Mouse (Mus musculus): ENCODE measurements around the gene Col1a2. TPM values are rescaled to one million over a fixed set of nuclear protein-coding genes. Genes with fewer than 3 reads are reported as not detected.

Gene Col1a2
- polyA plus RNA-seq, 1 experiment from 2014 or later = 2,269 TPM

GRCm38 (mm10) chr6:4521031-4521430 lies 16.4 kb downstream of the Col1a2 start:
- no peak for ATAC-seq (ENCODE audit: insufficient number of reproducible peaks, low FRiP score, low TSS enrichment, low read depth)

GRCm38 (mm10) chr6:4528439-4528838 lies 23.8 kb downstream of the Col1a2 start:
- H3K4me1 ChIP-seq = no peaks in the 10 kb centered on the region
- WGBS = 77% methylated on average over 7 of the region's 7 CpGs
- peaks cover 78% of the 10 kb centered on the region for H3K36me3 ChIP-seq

More at GRCm38 (mm10) chr6:4521031-4521430, 16.4 kb downstream of the Col1a2 start:
- Histone ChIP-seq H3K36me3 (peaks cover 74% of the 10 kb centered on the region), H3K27me3 (no peaks in the 10 kb centered on the region), H3K9ac (no peak overlapping the region), H3K9me3 (replicated peaks) (no peaks in the 10 kb centered on the region), H3K27ac (replicated peaks) (peak overlapping the region; percentile 72), H3K4me1 (peaks cover 8% of the 10 kb centered on the region), H3K4me3 (replicated peaks) (no peak overlapping the region), H3K4me2 (replicated peaks) (no peak overlapping the region)
- WGBS = 71% methylated on average over 3 of the region's 3 CpGs

DNA sequence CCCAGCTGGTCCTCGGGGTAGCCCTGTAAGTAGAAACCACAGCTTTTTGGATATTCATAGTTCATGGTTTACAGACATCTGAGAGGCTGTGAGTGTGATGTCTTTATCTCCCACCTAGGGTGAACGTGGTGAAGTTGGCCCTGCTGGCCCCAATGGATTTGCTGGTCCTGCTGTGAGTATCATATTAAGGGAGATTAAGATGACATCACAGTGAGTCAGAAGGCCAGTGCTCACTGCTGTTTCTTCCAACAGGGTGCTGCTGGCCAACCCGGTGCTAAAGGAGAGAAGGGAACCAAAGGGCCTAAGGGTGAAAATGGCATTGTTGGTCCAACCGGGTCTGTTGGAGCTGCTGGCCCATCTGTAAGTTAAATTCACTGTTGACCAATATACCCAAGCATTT lies 26.4 kb downstream of the Col1a2 start:
- Histone ChIP-seq H3K4me1 (no peaks in the 10 kb centered on the region), H3K9ac (no peak overlapping the region), H3K4me3 (replicated peaks) (no peak overlapping the region), H3K9me3 (replicated peaks) (no peaks in the 10 kb centered on the region), H3K36me3 (peaks cover 79% of the 10 kb centered on the region), H3K27me3 (no peaks in the 10 kb centered on the region), H3K27ac (replicated peaks) (peak overlapping the region; percentile 28; the same call in 1 of the 2 replicates), H3K4me2 (replicated peaks) (no peak overlapping the region)
- 82% methylated on average over 4 of the region's 4 CpGs for WGBS
- no peak for ATAC-seq (ENCODE audit: insufficient number of reproducible peaks, low FRiP score, low TSS enrichment, low read depth)

More at GRCm38 (mm10) chr6:4528439-4528838, 23.8 kb downstream of the Col1a2 start:
- Histone ChIP-seq H3K4me3 (replicated peaks) (no peak overlapping the region), H3K4me2 (replicated peaks) (no peak overlapping the region), H3K9me3 (replicated peaks) (no peaks in the 10 kb centered on the region), H3K27ac (replicated peaks) (no peak overlapping the region), H3K9ac (no peak overlapping the region), H3K27me3 (no peaks in the 10 kb centered on the region)
- ATAC-seq (ENCODE audit: insufficient number of reproducible peaks, low FRiP score, low TSS enrichment, low read depth) = no peak

- WGBS = 98% methylated on average over 1 of the region's 1 CpGs
- H3K4me2 ChIP-seq (replicated peaks) = no peak overlapping the region
- no peak for ATAC-seq (ENCODE audit: insufficient number of reproducible peaks, low FRiP score, low TSS enrichment, low read depth)
- no peaks in the 10 kb centered on the region for H3K9me3 ChIP-seq (replicated peaks)
- H3K9ac ChIP-seq = no peak overlapping the region
- H3K4me3 ChIP-seq (replicated peaks) = no peak overlapping the region
- no peak overlapping the region for H3K27ac ChIP-seq (replicated peaks)
- H3K27me3 ChIP-seq = no peaks in the 10 kb centered on the region
- H3K36me3 ChIP-seq = peaks cover 88% of the 10 kb centered on the region
- no peaks in the 10 kb centered on the region for H3K4me1 ChIP-seq
Measured at GRCm38 (mm10) chr6:4532898-4533297, 28.3 kb downstream of the Col1a2 start.

GRCm38 (mm10) chr6:4534462-4535079 lies 30.0 kb downstream of the Col1a2 start:
- H3K9me3 ChIP-seq (replicated peaks) = no peaks in the 10 kb centered on the region

DNA sequence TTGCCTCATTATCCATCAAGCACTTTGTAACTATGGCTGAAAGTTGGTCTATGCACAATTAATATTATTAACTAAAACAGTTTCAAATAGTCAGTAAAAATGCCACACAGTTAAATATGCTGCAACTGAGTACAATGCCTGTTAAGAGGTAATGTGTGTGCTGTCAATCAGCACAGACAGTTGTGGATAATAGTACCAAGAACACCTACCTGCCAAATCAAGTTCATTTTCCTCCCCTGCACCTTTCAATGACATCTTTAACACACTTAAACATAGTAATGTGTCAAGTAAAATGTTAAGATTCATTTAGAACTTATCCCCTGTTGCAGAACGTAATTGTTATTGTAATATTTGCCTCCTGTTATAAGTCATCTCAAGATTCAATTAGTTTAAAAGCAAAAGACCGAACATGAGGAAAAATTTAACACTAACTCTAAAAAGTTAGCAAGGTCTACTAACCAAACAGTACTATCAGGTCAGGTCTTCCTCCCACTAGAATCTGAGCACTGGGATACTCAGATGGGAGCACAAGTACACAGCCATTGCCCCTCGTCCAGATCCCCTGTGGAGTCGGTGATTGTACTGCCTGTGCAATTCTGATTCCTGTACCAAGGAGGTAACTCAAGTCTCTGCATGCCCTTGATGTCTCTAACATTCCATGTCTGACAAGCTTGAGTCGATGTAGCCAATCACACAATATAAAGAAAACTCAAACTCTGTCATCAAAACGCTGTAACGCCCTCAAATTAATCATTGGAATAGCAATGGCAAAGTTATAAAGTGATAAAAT lies 37.5 kb downstream of the Col1a2 start:
- WGBS = 83% methylated on average over 7 of the region's 7 CpGs
- no peak overlapping the region for H3K27ac ChIP-seq (replicated peaks)
- H3K27me3 ChIP-seq = no peaks in the 10 kb centered on the region
- peaks cover 39% of the 10 kb centered on the region for H3K36me3 ChIP-seq
- peak; percentile 12; the same call in 1 of the 2 replicates for ATAC-seq (ENCODE audit: insufficient number of reproducible peaks, low FRiP score, low TSS enrichment, low read depth)
- no peaks in the 10 kb centered on the region for H3K9me3 ChIP-seq (replicated peaks)
- no peaks in the 10 kb centered on the region for H3K4me1 ChIP-seq
- H3K4me2 ChIP-seq (replicated peaks) = no peak overlapping the region
- H3K4me3 ChIP-seq (replicated peaks) = no peak overlapping the region
- no peak overlapping the region for H3K9ac ChIP-seq

More at GRCm38 (mm10) chr6:4534462-4535079, 30.0 kb downstream of the Col1a2 start:
- Histone ChIP-seq H3K4me3 (replicated peaks) (no peak overlapping the region), H3K27ac (replicated peaks) (peak overlapping the region; percentile 48; the same call in 1 of the 2 replicates), H3K9ac (no peak overlapping the region), H3K27me3 (no peaks in the 10 kb centered on the region), H3K4me1 (no peaks in the 10 kb centered on the region), H3K36me3 (peaks cover 89% of the 10 kb centered on the region), H3K4me2 (replicated peaks) (no peak overlapping the region)
- no peak for ATAC-seq (ENCODE audit: insufficient number of reproducible peaks, low FRiP score, low TSS enrichment, low read depth)
- 80% methylated on average over 8 of the region's 8 CpGs for WGBS

DNA sequence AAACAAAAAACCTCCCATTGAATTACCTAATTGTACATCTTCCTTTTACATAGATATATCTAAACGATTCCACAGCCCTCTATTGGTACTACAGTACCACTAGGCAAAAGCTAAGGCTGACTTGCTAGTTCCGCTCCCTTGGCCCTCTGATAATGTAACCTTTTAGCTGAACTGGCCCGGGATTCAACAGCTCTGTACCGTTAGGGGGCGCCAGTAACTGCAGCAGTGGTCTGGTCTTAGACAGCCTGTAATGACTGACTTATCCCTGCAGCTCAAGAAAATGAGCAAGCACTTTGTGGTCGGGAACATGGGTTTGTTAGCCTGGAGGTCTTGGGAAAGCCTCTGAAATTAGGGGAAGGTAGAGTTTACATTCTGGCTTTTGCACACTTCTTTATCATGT lies 39.9 kb downstream of the Col1a2 start:
- Histone ChIP-seq H3K9ac (no peak overlapping the region), H3K36me3 (peaks cover 16% of the 10 kb centered on the region), H3K4me3 (replicated peaks) (no peak overlapping the region), H3K27ac (replicated peaks) (no peak overlapping the region), H3K9me3 (replicated peaks) (no peaks in the 10 kb centered on the region), H3K27me3 (no peaks in the 10 kb centered on the region), H3K4me2 (replicated peaks) (no peak overlapping the region), H3K4me1 (no peaks in the 10 kb centered on the region)
- 43% methylated on average over 6 of the region's 6 CpGs for WGBS
- ATAC-seq (ENCODE audit: insufficient number of reproducible peaks, low FRiP score, low TSS enrichment, low read depth) = no peak

- WGBS = 38% methylated on average over 8 of the region's 8 CpGs
- ATAC-seq (ENCODE audit: insufficient number of reproducible peaks, low FRiP score, low TSS enrichment, low read depth) = no peak
Measured at GRCm38 (mm10) chr6:4545727-4546126, 41.1 kb downstream of the Col1a2 start.

GRCm38 (mm10) chr6:4548894-4549293 lies 44.3 kb downstream of the Col1a2 start:
- Histone ChIP-seq H3K4me3 (replicated peaks) (no peak overlapping the region), H3K4me2 (replicated peaks) (no peak overlapping the region), H3K27me3 (no peaks in the 10 kb centered on the region), H3K9ac (no peak overlapping the region), H3K36me3 (no peaks in the 10 kb centered on the region), H3K4me1 (no peaks in the 10 kb centered on the region), H3K9me3 (replicated peaks) (no peaks in the 10 kb centered on the region), H3K27ac (replicated peaks) (no peak overlapping the region)
- no peak for ATAC-seq (ENCODE audit: insufficient number of reproducible peaks, low FRiP score, low TSS enrichment, low read depth)
- 66% methylated on average over 4 of the region's 4 CpGs for WGBS

More at GRCm38 (mm10) chr6:4545727-4546126, 41.1 kb downstream of the Col1a2 start:
- Histone ChIP-seq H3K9me3 (replicated peaks) (no peaks in the 10 kb centered on the region), H3K4me1 (no peaks in the 10 kb centered on the region), H3K27ac (replicated peaks) (no peak overlapping the region), H3K27me3 (no peaks in the 10 kb centered on the region), H3K4me3 (replicated peaks) (no peak overlapping the region), H3K4me2 (replicated peaks) (no peak overlapping the region), H3K9ac (no peak overlapping the region), H3K36me3 (peaks cover 5% of the 10 kb centered on the region)

GRCm38 (mm10) chr6:4549846-4550548 lies 45.4 kb downstream of the Col1a2 start:
- Histone ChIP-seq H3K36me3 (no peaks in the 10 kb centered on the region), H3K4me3 (replicated peaks) (no peak overlapping the region), H3K4me2 (replicated peaks) (no peak overlapping the region), H3K9ac (no peak overlapping the region), H3K9me3 (replicated peaks) (no peaks in the 10 kb centered on the region), H3K4me1 (no peaks in the 10 kb centered on the region), H3K27me3 (no peaks in the 10 kb centered on the region), H3K27ac (replicated peaks) (no peak overlapping the region)
- WGBS = 64% methylated on average over 11 of the region's 11 CpGs
- no peak for ATAC-seq (ENCODE audit: insufficient number of reproducible peaks, low FRiP score, low TSS enrichment, low read depth)

GRCm38 (mm10) chr6:4550549-4550915 lies 45.9 kb downstream of the Col1a2 start:
- Histone ChIP-seq H3K27ac (replicated peaks) (no peak overlapping the region), H3K9me3 (replicated peaks) (no peaks in the 10 kb centered on the region), H3K9ac (no peak overlapping the region), H3K4me3 (replicated peaks) (no peak overlapping the region), H3K27me3 (no peaks in the 10 kb centered on the region), H3K4me2 (replicated peaks) (no peak overlapping the region), H3K4me1 (no peaks in the 10 kb centered on the region), H3K36me3 (no peaks in the 10 kb centered on the region)
- 66% methylated on average over 1 of the region's 1 CpGs for WGBS
- ATAC-seq (ENCODE audit: insufficient number of reproducible peaks, low FRiP score, low TSS enrichment, low read depth) = no peak

All from embryonic facial prominence, embryonic 15.5 days (tissue).